Mouse (Mus musculus): ENCODE data around the gene Ppp2r3a. TPM values are rescaled to one million over a fixed set of nuclear protein-coding genes. Genes with fewer than 3 reads are reported as not detected.

Gene Ppp2r3a
- polyA plus RNA-seq, 1 experiment = 0.04 TPM

GRCm38 (mm10) chr9:101243711-101244110 lies 7.9 kb downstream of the Ppp2r3a start:
- Histone ChIP-seq H3K36me3 (ENCODE audit: control insufficient read depth) (no peaks in the 10 kb centered on the region), H3K4me3 (replicated peaks) (no peak overlapping the region), H3K4me1 (ENCODE audit: control insufficient read depth) (peaks cover 6% of the 10 kb centered on the region), H3K9me3 (ENCODE audit: control insufficient read depth, low read length) (no peaks in the 10 kb centered on the region), H3K27me3 (ENCODE audit: control insufficient read depth) (no peaks in the 10 kb centered on the region)
- TF ChIP-seq GATA1 (IDR thresholded peaks at IDR 0.05; ENCODE audit: low read length) (no peak), TAL1 (IDR thresholded peaks at IDR 0.05; ENCODE audit: low read length) (no peak)

DNA sequence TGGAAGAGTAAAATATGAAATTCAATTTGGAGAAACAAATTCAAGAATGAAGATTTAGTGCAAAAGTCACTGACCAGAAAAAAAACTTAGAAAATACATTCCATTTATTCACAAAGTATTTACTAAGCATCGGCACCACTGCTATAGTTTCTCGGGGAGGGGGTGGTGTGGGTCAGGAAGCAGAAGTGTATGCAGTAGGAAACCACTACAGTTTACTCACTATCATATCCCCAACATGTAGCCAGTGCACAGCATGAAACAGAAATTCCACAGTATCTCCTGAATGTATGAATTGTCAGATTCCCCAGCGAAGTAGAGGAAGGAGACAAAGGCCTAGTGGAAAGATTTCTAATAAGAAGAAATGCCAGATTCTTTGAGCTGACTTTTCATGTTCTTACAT lies 11.4 kb downstream of the Ppp2r3a start:
- no peak for TF ChIP-seq GATA1 (IDR thresholded peaks at IDR 0.05; ENCODE audit: low read length)
- TF ChIP-seq TAL1 (IDR thresholded peaks at IDR 0.05; ENCODE audit: low read length) = no peak
- Histone ChIP-seq H3K4me1 (ENCODE audit: control insufficient read depth) (peaks cover 3% of the 10 kb centered on the region; the same call in 1 of the 2 replicates), H3K4me3 (replicated peaks) (no peak overlapping the region), H3K36me3 (ENCODE audit: control insufficient read depth) (no peaks in the 10 kb centered on the region; the same call in 1 of the 2 replicates), H3K27me3 (ENCODE audit: control insufficient read depth) (no peaks in the 10 kb centered on the region), H3K9me3 (ENCODE audit: control insufficient read depth, low read length) (no peaks in the 10 kb centered on the region)

DNA sequence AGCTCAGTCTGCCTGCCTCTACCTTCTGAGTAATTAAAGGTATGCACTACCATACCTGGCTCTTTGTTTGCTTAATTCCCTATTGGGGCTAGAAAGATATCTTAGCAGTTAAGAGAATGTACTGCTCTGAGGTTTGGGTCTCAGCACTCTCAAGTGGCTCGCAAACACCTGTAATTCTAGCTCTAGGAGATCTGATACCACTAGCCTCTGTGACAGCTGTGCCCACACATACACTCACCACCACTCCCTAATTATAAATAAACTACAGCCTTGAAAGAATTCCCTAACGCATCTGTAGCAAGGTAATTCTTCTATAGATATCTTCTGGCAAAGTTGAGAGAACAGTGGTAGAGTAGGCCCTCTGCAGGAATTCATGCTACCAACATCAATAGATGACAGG lies 15.8 kb downstream of the Ppp2r3a start:
- Histone ChIP-seq H3K9me3 (ENCODE audit: control insufficient read depth, low read length) (no peaks in the 10 kb centered on the region), H3K4me1 (ENCODE audit: control insufficient read depth) (no peaks in the 10 kb centered on the region), H3K4me3 (replicated peaks) (no peak overlapping the region), H3K27me3 (ENCODE audit: control insufficient read depth) (no peaks in the 10 kb centered on the region), H3K36me3 (ENCODE audit: control insufficient read depth) (no peaks in the 10 kb centered on the region; the same call in 1 of the 2 replicates)
- no peak for TF ChIP-seq TAL1 (IDR thresholded peaks at IDR 0.05; ENCODE audit: low read length)
- no peak for TF ChIP-seq GATA1 (IDR thresholded peaks at IDR 0.05; ENCODE audit: low read length)

- Histone ChIP-seq H3K36me3 (ENCODE audit: control insufficient read depth) (no peaks in the 10 kb centered on the region), H3K4me1 (ENCODE audit: control insufficient read depth) (no peaks in the 10 kb centered on the region), H3K9me3 (ENCODE audit: control insufficient read depth, low read length) (no peaks in the 10 kb centered on the region), H3K27me3 (ENCODE audit: control insufficient read depth) (no peaks in the 10 kb centered on the region), H3K4me3 (replicated peaks) (no peak overlapping the region)
- TF ChIP-seq GATA1 (IDR thresholded peaks at IDR 0.05; ENCODE audit: low read length) (no peak), TAL1 (IDR thresholded peaks at IDR 0.05; ENCODE audit: low read length) (no peak)
Measured at GRCm38 (mm10) chr9:101232034-101232433, 19.6 kb downstream of the Ppp2r3a start.

DNA sequence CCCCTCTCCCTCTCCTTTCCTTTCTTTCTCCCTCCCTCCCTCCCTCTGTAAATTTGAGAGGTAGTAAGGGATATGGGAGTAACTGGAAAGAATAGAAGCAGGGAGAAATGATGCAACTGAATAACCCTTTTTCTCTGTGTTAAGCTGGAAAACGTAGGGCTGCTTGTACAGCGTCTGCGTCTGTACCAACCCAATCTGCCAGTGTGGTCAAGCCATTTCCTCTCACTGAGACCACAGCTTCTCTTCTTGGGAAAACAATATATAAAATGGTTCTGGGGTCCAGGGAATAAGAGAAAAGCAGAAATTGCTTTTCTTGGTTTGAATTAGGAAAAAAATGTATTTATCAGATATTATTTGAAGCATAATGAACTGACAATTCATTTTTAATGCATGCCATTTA lies 21.6 kb downstream of the Ppp2r3a start:
- no peak for TF ChIP-seq TAL1 (IDR thresholded peaks at IDR 0.05; ENCODE audit: low read length)
- no peak for TF ChIP-seq GATA1 (IDR thresholded peaks at IDR 0.05; ENCODE audit: low read length)

GRCm38 (mm10) chr9:101228892-101229291 lies 22.7 kb downstream of the Ppp2r3a start:
- no peaks in the 10 kb centered on the region for H3K4me1 ChIP-seq (ENCODE audit: control insufficient read depth)
- TF ChIP-seq GATA1 (IDR thresholded peaks at IDR 0.05; ENCODE audit: low read length) (no peak), TAL1 (IDR thresholded peaks at IDR 0.05; ENCODE audit: low read length) (no peak)

More for the DNA sequence above, 21.6 kb downstream of the Ppp2r3a start:
- Histone ChIP-seq H3K4me1 (ENCODE audit: control insufficient read depth) (no peaks in the 10 kb centered on the region), H3K27me3 (ENCODE audit: control insufficient read depth) (no peaks in the 10 kb centered on the region), H3K36me3 (ENCODE audit: control insufficient read depth) (no peaks in the 10 kb centered on the region), H3K4me3 (replicated peaks) (no peak overlapping the region), H3K9me3 (ENCODE audit: control insufficient read depth, low read length) (no peaks in the 10 kb centered on the region)

DNA sequence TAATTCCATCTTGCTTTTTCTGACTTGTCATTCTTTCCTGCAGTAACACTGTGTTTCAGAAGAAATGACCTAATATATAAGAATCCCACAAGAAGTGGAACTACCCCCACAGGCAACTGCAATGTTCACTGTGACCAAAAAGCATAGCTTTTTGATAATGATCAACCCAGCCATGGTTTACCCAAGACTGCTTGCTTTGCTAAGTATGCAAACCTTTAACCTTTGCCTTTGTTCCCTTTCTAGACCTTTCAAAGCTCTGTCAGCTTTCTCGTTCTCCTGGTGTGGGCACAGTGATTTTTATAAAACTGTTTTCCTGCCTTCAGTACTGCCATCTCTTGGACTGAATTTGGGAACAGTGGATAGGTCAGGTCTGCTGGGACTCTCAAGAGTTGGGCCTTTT lies 43.6 kb downstream of the Ppp2r3a start:
- Histone ChIP-seq H3K9me3 (ENCODE audit: control insufficient read depth, low read length) (no peaks in the 10 kb centered on the region), H3K4me1 (ENCODE audit: control insufficient read depth) (no peaks in the 10 kb centered on the region), H3K36me3 (ENCODE audit: control insufficient read depth) (no peaks in the 10 kb centered on the region), H3K4me3 (replicated peaks) (no peak overlapping the region), H3K27me3 (ENCODE audit: control insufficient read depth) (no peaks in the 10 kb centered on the region)
- TF ChIP-seq GATA1 (IDR thresholded peaks at IDR 0.05; ENCODE audit: low read length) = no peak
- no peak for TF ChIP-seq TAL1 (IDR thresholded peaks at IDR 0.05; ENCODE audit: low read length)

More at GRCm38 (mm10) chr9:101228892-101229291, 22.7 kb downstream of the Ppp2r3a start:
- H3K27me3 ChIP-seq (ENCODE audit: control insufficient read depth) = no peaks in the 10 kb centered on the region
- no peaks in the 10 kb centered on the region for H3K36me3 ChIP-seq (ENCODE audit: control insufficient read depth)
- no peaks in the 10 kb centered on the region for H3K9me3 ChIP-seq (ENCODE audit: control insufficient read depth, low read length)
- H3K4me3 ChIP-seq (replicated peaks) = no peak overlapping the region

DNA sequence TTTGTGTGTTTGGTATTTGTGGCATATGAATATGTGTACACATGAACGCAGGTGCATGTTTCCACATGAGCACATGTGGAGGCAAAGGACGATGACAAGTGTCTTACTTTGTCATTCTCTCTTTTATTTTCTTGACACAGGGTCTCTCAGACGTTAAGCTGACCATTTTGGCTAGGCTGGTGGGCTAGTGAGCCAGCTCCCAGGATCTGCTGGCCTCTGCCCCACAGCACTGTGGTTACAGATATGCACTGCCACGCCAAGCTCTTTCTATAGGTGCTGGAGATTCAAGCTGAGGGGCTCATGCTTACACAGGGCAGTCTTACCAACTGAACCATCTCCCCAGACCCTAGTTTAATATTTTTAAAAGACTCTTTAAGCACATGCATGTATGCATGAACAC lies 45.1 kb downstream of the Ppp2r3a start:
- no peaks in the 10 kb centered on the region for H3K36me3 ChIP-seq (ENCODE audit: control insufficient read depth)
- H3K4me3 ChIP-seq (replicated peaks) = no peak overlapping the region
- H3K27me3 ChIP-seq (ENCODE audit: control insufficient read depth) = no peaks in the 10 kb centered on the region
- no peaks in the 10 kb centered on the region for H3K4me1 ChIP-seq (ENCODE audit: control insufficient read depth)
- no peaks in the 10 kb centered on the region for H3K9me3 ChIP-seq (ENCODE audit: control insufficient read depth, low read length)
- TF ChIP-seq TAL1 (IDR thresholded peaks at IDR 0.05; ENCODE audit: low read length) = no peak
- TF ChIP-seq GATA1 (IDR thresholded peaks at IDR 0.05; ENCODE audit: low read length) = no peak

GRCm38 (mm10) chr9:101205216-101205615 lies 46.4 kb downstream of the Ppp2r3a start:
- Histone ChIP-seq H3K36me3 (ENCODE audit: control insufficient read depth) (no peaks in the 10 kb centered on the region), H3K4me3 (replicated peaks) (no peak overlapping the region), H3K27me3 (ENCODE audit: control insufficient read depth) (no peaks in the 10 kb centered on the region), H3K4me1 (ENCODE audit: control insufficient read depth) (no peaks in the 10 kb centered on the region), H3K9me3 (ENCODE audit: control insufficient read depth, low read length) (no peaks in the 10 kb centered on the region)
- TF ChIP-seq TAL1 (IDR thresholded peaks at IDR 0.05; ENCODE audit: low read length) (no peak), GATA1 (IDR thresholded peaks at IDR 0.05; ENCODE audit: low read length) (no peak)

DNA sequence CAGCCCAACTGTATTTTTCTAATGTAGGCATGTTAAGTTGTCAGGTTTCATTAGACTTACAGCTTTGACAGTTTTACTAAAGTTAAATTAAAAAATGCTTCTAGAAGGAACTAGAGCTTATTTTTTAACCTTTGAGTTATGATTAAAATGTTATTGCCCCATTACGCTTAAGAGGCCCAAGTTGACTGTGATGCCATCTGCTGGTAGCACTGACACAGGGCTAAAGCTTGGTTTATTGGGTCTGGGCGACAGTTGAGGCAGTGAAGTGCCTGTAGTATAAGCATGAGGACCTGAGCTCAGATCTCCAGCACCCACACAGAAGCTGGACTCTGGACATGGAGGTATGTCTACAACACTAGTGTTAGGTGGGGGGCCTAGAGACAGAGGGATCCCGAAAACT lies 47.5 kb downstream of the Ppp2r3a start:
- no peak for TF ChIP-seq TAL1 (IDR thresholded peaks at IDR 0.05; ENCODE audit: low read length)
- TF ChIP-seq GATA1 (IDR thresholded peaks at IDR 0.05; ENCODE audit: low read length) = no peak
- H3K9me3 ChIP-seq (ENCODE audit: control insufficient read depth, low read length) = no peaks in the 10 kb centered on the region
- H3K4me1 ChIP-seq (ENCODE audit: control insufficient read depth) = no peaks in the 10 kb centered on the region
- no peaks in the 10 kb centered on the region for H3K36me3 ChIP-seq (ENCODE audit: control insufficient read depth)
- no peaks in the 10 kb centered on the region for H3K27me3 ChIP-seq (ENCODE audit: control insufficient read depth)
- no peak overlapping the region for H3K4me3 ChIP-seq (replicated peaks)
